Mouse (Mus musculus): ENCODE data around the gene Suv39h1. TPM values are rescaled to one million over a fixed set of nuclear protein-coding genes. Genes with fewer than 3 reads are reported as not detected.
"Not testable (repeated sequence)": the region's sequence is repeated elsewhere in the genome, so short reads cannot be mapped to it uniquely, and the experiment has no call there.

Gene Suv39h1
- polyA plus RNA-seq (2015; fragmentation: Nextera tagmentation; extraction: Ambion mirVana) = 47.5 and 53.3 TPM in 2 replicates

DNA sequence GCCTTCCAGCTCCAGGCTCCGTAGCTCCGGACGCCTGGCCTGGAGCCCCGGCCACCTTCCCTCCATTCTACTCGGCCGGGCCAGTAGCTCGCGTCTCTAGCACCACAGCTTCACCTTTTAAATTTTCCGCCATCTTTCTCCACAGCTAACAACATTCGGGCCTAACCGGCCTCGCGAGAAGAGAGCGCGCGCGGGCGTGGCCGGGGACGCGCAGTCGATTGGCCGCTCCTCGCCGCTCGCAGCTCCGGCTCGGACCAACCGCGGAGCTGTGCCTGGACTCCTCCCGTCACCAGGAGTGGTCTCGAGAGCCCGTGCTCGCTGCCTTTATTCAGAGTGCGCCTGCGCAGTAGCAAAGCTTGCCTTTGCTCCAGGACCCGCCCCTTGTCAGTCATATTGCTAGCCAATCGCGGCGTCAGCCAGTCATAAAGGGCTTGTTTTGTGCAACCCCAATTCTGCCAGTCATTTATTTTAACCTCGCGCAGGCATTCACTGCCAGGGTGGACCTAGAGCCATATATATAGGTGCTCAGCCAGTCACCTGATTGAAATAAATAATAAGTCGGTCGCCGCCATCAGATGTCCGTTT is at the start of gene Suv39h1:
Gene Suv39h1 (minus strand): TSS at position 331 of the 585 bp plus-strand sequence.
- Histone ChIP-seq H3K9me3 (no peaks in the 10 kb centered on the region), H3K9ac (peak within 1 kb of the TSS; percentile 66), H3K4me3 (replicated peaks) (peak within 1 kb of the TSS; percentile 56), H3K27me3 (replicated peaks) (no peaks in the 10 kb centered on the region), H3K4me2 (replicated peaks) (peak within 1 kb of the TSS; percentile 55), H3K36me3 (no peaks in the 10 kb centered on the region), H3K27ac (peak within 1 kb of the TSS; percentile 85), H3K4me1 (replicated peaks) (no peaks in the 10 kb centered on the region)
- 21% methylated on average over 46 of the region's 46 CpGs for WGBS
- ATAC-seq = peak; percentile 99

GRCm38 (mm10) chrX:8123821-8124470 is 49.4 kb upstream of the Suv39h1 start:
- Histone ChIP-seq H3K4me1 (replicated peaks) (no peaks in the 10 kb centered on the region), H3K9ac (no peak overlapping the region), H3K4me3 (replicated peaks) (no peak overlapping the region), H3K9me3 (no peaks in the 10 kb centered on the region), H3K4me2 (replicated peaks) (no peak overlapping the region), H3K36me3 (no peaks in the 10 kb centered on the region), H3K27me3 (replicated peaks) (no peaks in the 10 kb centered on the region), H3K27ac (no peak overlapping the region)
- no peak for ATAC-seq
- WGBS = 80% methylated on average over 6 of the region's 6 CpGs

- no peak overlapping the region for H3K4me2 ChIP-seq (replicated peaks)
- H3K36me3 ChIP-seq = no peaks in the 10 kb centered on the region
- no peak for ATAC-seq
- H3K9me3 ChIP-seq = no peaks in the 10 kb centered on the region
- H3K4me3 ChIP-seq (replicated peaks) = no peak overlapping the region
- no peaks in the 10 kb centered on the region for H3K27me3 ChIP-seq (replicated peaks)
- no peak overlapping the region for H3K9ac ChIP-seq
- no peaks in the 10 kb centered on the region for H3K4me1 ChIP-seq (replicated peaks)
- no peak overlapping the region for H3K27ac ChIP-seq
Measured at GRCm38 (mm10) chrX:8117264-8117663, 42.7 kb upstream of the Suv39h1 start.

- H3K4me1 ChIP-seq (replicated peaks) = no peaks in the 10 kb centered on the region
- no peak overlapping the region for H3K4me2 ChIP-seq (replicated peaks)
- WGBS = 75% methylated on average over 4 of the region's 4 CpGs
- H3K27ac ChIP-seq = no peak overlapping the region
- H3K9me3 ChIP-seq = no peaks in the 10 kb centered on the region
- no peak overlapping the region for H3K9ac ChIP-seq
- no peaks in the 10 kb centered on the region for H3K36me3 ChIP-seq
- no peaks in the 10 kb centered on the region for H3K27me3 ChIP-seq (replicated peaks)
- H3K4me3 ChIP-seq (replicated peaks) = no peak overlapping the region
- no peak for ATAC-seq
Measured at GRCm38 (mm10) chrX:8115275-8115674, 40.7 kb upstream of the Suv39h1 start.

- Histone ChIP-seq H3K4me1 (replicated peaks) (no peaks in the 10 kb centered on the region), H3K9ac (no peak overlapping the region), H3K4me3 (replicated peaks) (no peak overlapping the region), H3K27ac (no peak overlapping the region), H3K9me3 (no peaks in the 10 kb centered on the region), H3K4me2 (replicated peaks) (no peak overlapping the region), H3K27me3 (replicated peaks) (no peaks in the 10 kb centered on the region), H3K36me3 (no peaks in the 10 kb centered on the region)
- ATAC-seq = no peak
- WGBS = 91% methylated on average over 3 of the region's 3 CpGs
Measured at GRCm38 (mm10) chrX:8105019-8105418, 30.5 kb upstream of the Suv39h1 start.

GRCm38 (mm10) chrX:8102213-8102668 is 27.7 kb upstream of the Suv39h1 start:
- no peaks in the 10 kb centered on the region for H3K9me3 ChIP-seq
- H3K4me1 ChIP-seq (replicated peaks) = no peaks in the 10 kb centered on the region
- WGBS = 61% methylated on average over 7 of the region's 7 CpGs
- no peak for ATAC-seq
- H3K36me3 ChIP-seq = no peaks in the 10 kb centered on the region
- no peak overlapping the region for H3K27ac ChIP-seq
- H3K27me3 ChIP-seq (replicated peaks) = no peaks in the 10 kb centered on the region
- no peak overlapping the region for H3K9ac ChIP-seq
- no peak overlapping the region for H3K4me3 ChIP-seq (replicated peaks)
- H3K4me2 ChIP-seq (replicated peaks) = no peak overlapping the region

GRCm38 (mm10) chrX:8101017-8101416 is 26.5 kb upstream of the Suv39h1 start:
- H3K4me1 ChIP-seq (replicated peaks) = no peaks in the 10 kb centered on the region
- H3K27me3 ChIP-seq (replicated peaks) = no peaks in the 10 kb centered on the region
- no peaks in the 10 kb centered on the region for H3K9me3 ChIP-seq
- no peak overlapping the region for H3K4me3 ChIP-seq (replicated peaks)
- no peak overlapping the region for H3K9ac ChIP-seq
- ATAC-seq = no peak
- no peak overlapping the region for H3K27ac ChIP-seq
- no peaks in the 10 kb centered on the region for H3K36me3 ChIP-seq
- no peak overlapping the region for H3K4me2 ChIP-seq (replicated peaks)
- WGBS = 22% methylated on average over 3 of the region's 3 CpGs

DNA sequence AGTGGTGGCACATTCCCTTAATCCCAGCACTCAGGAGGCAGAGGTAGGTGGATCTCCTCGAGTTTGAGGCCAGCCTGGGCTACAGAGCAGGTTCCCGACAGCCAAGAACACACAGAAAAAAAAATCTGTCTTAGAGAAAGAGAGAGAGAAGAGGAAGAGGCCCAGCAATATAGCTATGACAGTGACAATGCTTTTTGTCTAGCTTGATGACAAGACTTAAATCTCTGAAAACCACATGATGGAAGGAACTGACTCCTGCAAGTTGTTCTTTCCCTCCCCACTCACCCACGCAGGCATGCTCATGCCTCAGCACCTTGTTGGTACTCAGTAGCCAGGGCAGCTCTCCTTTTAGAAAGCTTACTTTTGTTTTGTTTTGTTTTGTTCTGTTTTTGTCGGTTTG is 24.9 kb upstream of the Suv39h1 start:
- H3K9ac ChIP-seq = no peak overlapping the region
- 31% methylated on average over 4 of the region's 4 CpGs for WGBS
- H3K4me1 ChIP-seq (replicated peaks) = no peaks in the 10 kb centered on the region
- H3K27ac ChIP-seq = peak overlapping the region; percentile 58
- no peaks in the 10 kb centered on the region for H3K9me3 ChIP-seq
- no peaks in the 10 kb centered on the region for H3K27me3 ChIP-seq (replicated peaks)
- no peak overlapping the region for H3K4me3 ChIP-seq (replicated peaks)
- no peak for ATAC-seq
- H3K4me2 ChIP-seq (replicated peaks) = no peak overlapping the region
- H3K36me3 ChIP-seq = no peaks in the 10 kb centered on the region

DNA sequence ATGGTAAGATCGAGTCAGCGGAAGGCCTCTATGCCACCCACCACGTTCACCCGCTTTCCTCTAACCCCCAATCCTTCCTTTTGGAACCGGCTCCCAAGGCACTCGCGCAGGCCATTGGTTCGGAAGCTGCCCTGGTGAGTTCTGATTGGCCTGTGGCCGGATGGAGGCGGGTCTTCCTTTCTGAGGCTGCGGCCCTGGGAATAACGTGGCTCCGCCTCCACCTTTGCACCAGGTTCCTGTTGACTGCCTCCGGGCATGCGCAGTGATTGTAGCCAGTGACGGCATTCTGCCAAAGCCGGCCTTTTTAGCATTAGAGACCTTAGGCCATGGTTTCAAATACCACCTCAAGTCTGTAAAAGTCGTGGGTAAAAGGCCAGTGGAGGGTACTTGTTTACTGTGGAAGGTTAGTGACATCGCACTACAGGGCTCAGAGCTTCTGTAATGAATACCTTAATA is 22.3 kb upstream of the Suv39h1 start:
- Histone ChIP-seq H3K4me1 (replicated peaks) (no peaks in the 10 kb centered on the region), H3K4me3 (replicated peaks) (peak overlapping the region; percentile 24), H3K27me3 (replicated peaks) (no peaks in the 10 kb centered on the region), H3K9me3 (no peaks in the 10 kb centered on the region), H3K4me2 (replicated peaks) (peak overlapping the region; percentile 41), H3K36me3 (no peaks in the 10 kb centered on the region), H3K9ac (no peak overlapping the region), H3K27ac (peak overlapping the region; percentile 40; the same call in 1 of the 2 replicates)
- peak; percentile 97 for ATAC-seq
- WGBS = 10% methylated on average over 19 of the region's 19 CpGs

- not testable (repeated sequence) for H3K9me3 ChIP-seq; H3K27me3 ChIP-seq (replicated peaks); H3K4me1 ChIP-seq (replicated peaks); H3K36me3 ChIP-seq; H3K9ac ChIP-seq; H3K27ac ChIP-seq
- Histone ChIP-seq H3K4me3 (replicated peaks) (peak overlapping the region; percentile 24; the same call in 1 of the 2 replicates), H3K4me2 (replicated peaks) (peak overlapping the region; percentile 31; the same call in 1 of the 2 replicates)
- peak; percentile 94 for ATAC-seq
- WGBS = 31% methylated on average over 3 of the region's 48 CpGs
Measured at GRCm38 (mm10) chrX:8096068-8096786, 21.7 kb upstream of the Suv39h1 start.

DNA sequence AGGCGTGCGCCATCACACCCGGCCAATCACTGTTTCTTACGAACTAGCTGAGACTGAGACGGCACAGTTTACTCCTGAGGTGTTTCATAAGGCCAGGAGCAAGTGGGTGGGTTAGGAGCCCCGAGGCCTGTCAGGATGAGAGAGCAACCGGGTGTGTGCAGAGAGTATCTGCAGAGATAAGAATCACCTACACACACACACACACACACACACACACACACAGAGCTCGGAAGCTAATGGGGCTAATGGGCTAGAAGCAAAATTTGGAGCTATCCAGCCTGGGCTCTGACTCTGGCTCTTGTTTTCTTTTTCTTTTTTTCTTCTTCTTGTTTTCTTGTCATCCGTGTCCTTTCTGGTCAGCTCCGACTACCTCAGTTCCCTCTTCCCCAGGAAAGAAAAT is 21.0 kb upstream of the Suv39h1 start:
- H3K4me3 ChIP-seq (replicated peaks) = 0 out of 2 replicates have a peak overlapping the region, but pooled peaks have one; percentile 9
- H3K4me1 ChIP-seq (replicated peaks) = no peaks in the 10 kb centered on the region
- no peaks in the 10 kb centered on the region for H3K9me3 ChIP-seq
- WGBS = 78% methylated on average over 10 of the region's 10 CpGs
- ATAC-seq = no peak
- no peaks in the 10 kb centered on the region for H3K27me3 ChIP-seq (replicated peaks)
- peak overlapping the region; percentile 31; the same call in 1 of the 2 replicates for H3K4me2 ChIP-seq (replicated peaks)
- H3K36me3 ChIP-seq = no peaks in the 10 kb centered on the region
- H3K27ac ChIP-seq = no peak overlapping the region
- no peak overlapping the region for H3K9ac ChIP-seq

- not testable (repeated sequence) for H3K4me1 ChIP-seq (replicated peaks); H3K27me3 ChIP-seq (replicated peaks); H3K4me2 ChIP-seq (replicated peaks); H3K9me3 ChIP-seq; H3K4me3 ChIP-seq (replicated peaks); H3K36me3 ChIP-seq; H3K9ac ChIP-seq; ATAC-seq; H3K27ac ChIP-seq
- WGBS = 77% methylated on average over 4 of the region's 5 CpGs
Measured at GRCm38 (mm10) chrX:8090954-8091347, 16.4 kb upstream of the Suv39h1 start.

Measured in intestine, embryonic 15.5 days (tissue).